Mouse (Mus musculus) erythroblast, embryonic 14.5 days (primary cell): ENCODE results near the gene Ncoa7.

ENCODE experiments used
- GATA1 ChIP-seq: IDR thresholded peaks from 2 replicates; pipeline ENCODE4 v1.6.1; 2012; ENCODE audit warnings: low read length, inconsistent platforms, mixed read lengths
- TAL1 ChIP-seq: IDR thresholded peaks from 3 replicates; pipeline ENCODE4 v1.6.1; 2012; ENCODE audit warnings: low read length, inconsistent platforms, mixed read lengths

GRCm38 (mm10) chr10:30788340-30788721, 14.8 kb downstream of the Ncoa7 start:
- TF ChIP-seq GATA1, result no peak
- TF ChIP-seq TAL1, result no peak
